Mouse (Mus musculus): ENCODE results near the gene Pknox2. TPM values are rescaled to one million over a fixed set of nuclear protein-coding genes. Genes with fewer than 3 reads are reported as not detected.

Gene Pknox2
- total RNA-seq, 1 experiment, result 1.8 TPM

GRCm38 (mm10) chr9:37144696-37145095, 2.5 kb downstream of the Pknox2 start:
- no peak for DNase-seq (ENCODE audit: low read depth, low spot score)
- H3K4me3 ChIP-seq (ENCODE audit: insufficient read depth in 1 of 2, low read depth in 1 of 2, low read length in 2 of 2, poor library complexity in 1 of 2, severe bottlenecking in 1 of 2), result no peak overlapping the region; a peak in 1 of 4 replicates
- in situ Hi-C loops (cut with MboI; ENCODE audit: low sequenced_read_pairs in 2 of 2, unreplicated experiment in 2 of 2), result loop anchor here in 1 of 2 experiments (25.0 kb wide), 1 partner anchor 182 kb away; no protein-coding TSS in a partner anchor
- H3K36me3 ChIP-seq (ENCODE audit: control insufficient read depth, insufficient read depth, low read length, poor library complexity, severe bottlenecking), result no peaks in the 10 kb centered on the region
- H3K9me3 ChIP-seq (ENCODE audit: control insufficient read depth, insufficient read depth, low read depth, low read length), result no peaks in the 10 kb centered on the region
- no peak overlapping the region for H3K9ac ChIP-seq (ENCODE audit: insufficient read depth, low read depth, low read length, poor library complexity, severe bottlenecking)
- no peak for TF ChIP-seq ZNF384 (IDR thresholded peaks at IDR 0.05; ENCODE audit: low read depth, low read length)
- no peak for TF ChIP-seq MAFK (IDR thresholded peaks at IDR 0.05; ENCODE audit: insufficient read depth, low read depth, low read length)
- no peak for TF ChIP-seq ZC3H11A (IDR thresholded peaks at IDR 0.05; ENCODE audit: borderline replicate concordance, low read depth, low read length)
- no peak for TF ChIP-seq HCFC1 (IDR thresholded peaks at IDR 0.05; ENCODE audit: borderline replicate concordance, insufficient read depth, low read length)
- TF ChIP-seq CHD2 (IDR thresholded peaks at IDR 0.05; ENCODE audit: low read depth, low read length), result no peak
- no peak overlapping the region for H3K27ac ChIP-seq (ENCODE audit: insufficient read depth, low read depth, low read length, poor library complexity, severe bottlenecking)
- H3K4me1 ChIP-seq (ENCODE audit: control insufficient read depth in 2 of 2, insufficient read depth in 2 of 2, low read length in 2 of 2, poor library complexity in 1 of 2), result peaks cover 1 to 5% of the 10 kb centered on the region in 2 experiments; a peak in 3 of 4 replicates

GRCm38 (mm10) chr9:37144251-37144650, 3.0 kb downstream of the Pknox2 start:
- no peaks in the 10 kb centered on the region for H3K36me3 ChIP-seq (ENCODE audit: control insufficient read depth, insufficient read depth, low read length, poor library complexity, severe bottlenecking)
- peak; percentile 21 for DNase-seq (ENCODE audit: low read depth, low spot score)
- TF ChIP-seq CHD2 (IDR thresholded peaks at IDR 0.05; ENCODE audit: low read depth, low read length) (no peak), HCFC1 (IDR thresholded peaks at IDR 0.05; ENCODE audit: borderline replicate concordance, insufficient read depth, low read length) (no peak), ZC3H11A (IDR thresholded peaks at IDR 0.05; ENCODE audit: borderline replicate concordance, low read depth, low read length) (no peak), MAFK (IDR thresholded peaks at IDR 0.05; ENCODE audit: insufficient read depth, low read depth, low read length) (no peak), ZNF384 (IDR thresholded peaks at IDR 0.05; ENCODE audit: low read depth, low read length) (no peak)
- H3K9ac ChIP-seq (ENCODE audit: insufficient read depth, low read depth, low read length, poor library complexity, severe bottlenecking), result no peak overlapping the region
- no peak overlapping the region for H3K27ac ChIP-seq (ENCODE audit: insufficient read depth, low read depth, low read length, poor library complexity, severe bottlenecking)
- in situ Hi-C loops (cut with MboI; ENCODE audit: low sequenced_read_pairs in 2 of 2, unreplicated experiment in 2 of 2), result loop anchor here in 1 of 2 experiments (25.0 kb wide), 1 partner anchor 182 kb away; no protein-coding TSS in a partner anchor
- no peaks in the 10 kb centered on the region for H3K9me3 ChIP-seq (ENCODE audit: control insufficient read depth, insufficient read depth, low read depth, low read length)
- H3K4me1 ChIP-seq (ENCODE audit: control insufficient read depth in 2 of 2, insufficient read depth in 2 of 2, low read length in 2 of 2, poor library complexity in 1 of 2), result peaks cover 3 to 7% of the 10 kb centered on the region in 2 experiments; a peak in 3 of 4 replicates
- peak overlapping the region in 1 of 2 experiments; percentile 11; a peak in 2 of 4 replicates for H3K4me3 ChIP-seq (ENCODE audit: insufficient read depth in 1 of 2, low read depth in 1 of 2, low read length in 2 of 2, poor library complexity in 1 of 2, severe bottlenecking in 1 of 2)

- Histone ChIP-seq H3K36me3 (ENCODE audit: control insufficient read depth, insufficient read depth, low read length, poor library complexity, severe bottlenecking) (no peaks in the 10 kb centered on the region), H3K4me1 (ENCODE audit: control insufficient read depth in 2 of 2, insufficient read depth in 2 of 2, low read length in 2 of 2, poor library complexity in 1 of 2) (peaks cover 8 to 15% of the 10 kb centered on the region in 2 experiments; a peak in 3 of 4 replicates), H3K9ac (ENCODE audit: insufficient read depth, low read depth, low read length, poor library complexity, severe bottlenecking) (no peak overlapping the region), H3K27ac (ENCODE audit: insufficient read depth, low read depth, low read length, poor library complexity, severe bottlenecking) (no peak overlapping the region), H3K9me3 (ENCODE audit: control insufficient read depth, insufficient read depth, low read depth, low read length) (no peaks in the 10 kb centered on the region), H3K4me3 (ENCODE audit: insufficient read depth in 1 of 2, low read depth in 1 of 2, low read length in 2 of 2, poor library complexity in 1 of 2, severe bottlenecking in 1 of 2) (no peak overlapping the region)
- TF ChIP-seq ZC3H11A (IDR thresholded peaks at IDR 0.05; ENCODE audit: borderline replicate concordance, low read depth, low read length) (no peak), HCFC1 (IDR thresholded peaks at IDR 0.05; ENCODE audit: borderline replicate concordance, insufficient read depth, low read length) (no peak)
- in situ Hi-C loops (cut with MboI; ENCODE audit: low sequenced_read_pairs in 2 of 2, unreplicated experiment in 2 of 2), result loop anchor here in 1 of 2 experiments (25.0 kb wide), 1 partner anchor 181 kb away; no protein-coding TSS in a partner anchor
- no peak for DNase-seq (ENCODE audit: low read depth, low spot score)
Observed at GRCm38 (mm10) chr9:37143046-37143931, 3.9 kb downstream of the Pknox2 start.

GRCm38 (mm10) chr9:37142107-37142506, 5.1 kb downstream of the Pknox2 start:
- Histone ChIP-seq H3K9ac (ENCODE audit: insufficient read depth, low read depth, low read length, poor library complexity, severe bottlenecking) (no peak overlapping the region), H3K9me3 (ENCODE audit: control insufficient read depth, insufficient read depth, low read depth, low read length) (no peaks in the 10 kb centered on the region), H3K36me3 (ENCODE audit: control insufficient read depth, insufficient read depth, low read length, poor library complexity, severe bottlenecking) (no peaks in the 10 kb centered on the region), H3K4me3 (ENCODE audit: insufficient read depth in 1 of 2, low read depth in 1 of 2, low read length in 2 of 2, poor library complexity in 1 of 2, severe bottlenecking in 1 of 2) (no peak overlapping the region), H3K4me1 (ENCODE audit: control insufficient read depth in 2 of 2, insufficient read depth in 2 of 2, low read length in 2 of 2, poor library complexity in 1 of 2) (peaks cover 8 to 15% of the 10 kb centered on the region in 2 experiments; a peak in 3 of 4 replicates), H3K27ac (ENCODE audit: insufficient read depth, low read depth, low read length, poor library complexity, severe bottlenecking) (no peak overlapping the region)
- in situ Hi-C loops (cut with MboI; ENCODE audit: low sequenced_read_pairs in 2 of 2, unreplicated experiment in 2 of 2), result loop anchor here in 1 of 2 experiments (25.0 kb wide), 1 partner anchor 180 kb away; no protein-coding TSS in a partner anchor
- DNase-seq (ENCODE audit: low read depth, low spot score), result no peak
- no peak for TF ChIP-seq ZC3H11A (IDR thresholded peaks at IDR 0.05; ENCODE audit: borderline replicate concordance, low read depth, low read length)
- no peak for TF ChIP-seq CHD2 (IDR thresholded peaks at IDR 0.05; ENCODE audit: low read depth, low read length)
- no peak for TF ChIP-seq MAFK (IDR thresholded peaks at IDR 0.05; ENCODE audit: insufficient read depth, low read depth, low read length)
- no peak for TF ChIP-seq ZNF384 (IDR thresholded peaks at IDR 0.05; ENCODE audit: low read depth, low read length)
- no peak for TF ChIP-seq HCFC1 (IDR thresholded peaks at IDR 0.05; ENCODE audit: borderline replicate concordance, insufficient read depth, low read length)

All from ES-E14 (cell line).